Mouse (Mus musculus) midbrain, embryonic 11.5 days (tissue): ENCODE results near the gene Kbtbd12. TPM values are rescaled to one million over a fixed set of nuclear protein-coding genes. Genes with fewer than 3 reads are reported as not detected.
A peak's percentile ranks its signal among the peaks of the same experiment; 100 is the strongest.

Source experiments
- ATAC-seq: fragments of 200-750 bp; cut with Nextera tagmentation; 2 replicates; pipeline ENCODE4 v1.8.0; 2017; ENCODE audit warnings: moderate TSS enrichment, moderate library complexity; ENCODE audit not compliant: low FRiP score
- DNase-seq: peaks from one replicate; pipeline ENCODE4 v3.0.0; 2015; ENCODE audit warnings: low spot score; ENCODE audit errors: missing footprints
- H3K27ac ChIP-seq: fragments of 300-500 bp; sonication (generic); 2 replicates; pipeline ENCODE4 v1.5.1; 2014; ENCODE audit warnings: low read depth, low read length
- H3K27me3 ChIP-seq: fragments of 300-500 bp; sonication (generic); 2 replicates; pipeline ENCODE4 v1.6.1; 2014; ENCODE audit warnings: mild to moderate bottlenecking, low read length, moderate library complexity, mixed read lengths; ENCODE audit not compliant: control insufficient read depth, insufficient read depth
- H3K36me3 ChIP-seq: fragments of 300-500 bp; sonication (generic); 2 replicates; pipeline ENCODE4 v1.6.1; 2014; ENCODE audit warnings: mild to moderate bottlenecking, low read length, moderate library complexity, mixed read lengths; ENCODE audit not compliant: control insufficient read depth, insufficient read depth
- H3K4me1 ChIP-seq: fragments of 300-500 bp; sonication (generic); 2 replicates; pipeline ENCODE4 v1.6.1; 2014; ENCODE audit warnings: low read length; ENCODE audit not compliant: control insufficient read depth, insufficient read depth
- H3K4me2 ChIP-seq: fragments of 300-500 bp; sonication (generic); 2 replicates; pipeline ENCODE4 v1.6.1; 2014; ENCODE audit warnings: mild to moderate bottlenecking, moderate library complexity
- H3K4me3 ChIP-seq: fragments of 300-500 bp; sonication (generic); 2 replicates; pipeline ENCODE4 v1.5.1; 2014; ENCODE audit warnings: low read depth, low read length
- H3K9ac ChIP-seq: fragments of 300-500 bp; sonication (generic); 2 replicates; pipeline ENCODE4 v1.6.1; 2014; ENCODE audit warnings: low read length
- H3K9me3 ChIP-seq: fragments of 300-500 bp; sonication (generic); 2 replicates; pipeline ENCODE4 v1.6.1; 2016; ENCODE audit warnings: low read length; ENCODE audit not compliant: control insufficient read depth
- WGBS: fragments of 180-500 bp; shearing (Covaris S2); extraction: QIAGEN DNeasy Blood & Tissue Kit; methylation state at CpG from one replicate; pipeline ENCODE4 v1.1.7; 2014; 5-methylcytosine and 5-hydroxymethylcytosine counted together
- polyA plus RNA-seq: library from polyadenylated mRNA; unstranded; fragments of >200 nt; fragmentation: Nextera tagmentation; extraction: Ambion mirVana; gene quantifications from 2 replicates; pipeline ENCODE4 v1.2.1, GENCODE M21; 2014

Kbtbd12 gene
- polyA plus RNA-seq, 1 experiment from 2014 or later, result not detected

DNA sequence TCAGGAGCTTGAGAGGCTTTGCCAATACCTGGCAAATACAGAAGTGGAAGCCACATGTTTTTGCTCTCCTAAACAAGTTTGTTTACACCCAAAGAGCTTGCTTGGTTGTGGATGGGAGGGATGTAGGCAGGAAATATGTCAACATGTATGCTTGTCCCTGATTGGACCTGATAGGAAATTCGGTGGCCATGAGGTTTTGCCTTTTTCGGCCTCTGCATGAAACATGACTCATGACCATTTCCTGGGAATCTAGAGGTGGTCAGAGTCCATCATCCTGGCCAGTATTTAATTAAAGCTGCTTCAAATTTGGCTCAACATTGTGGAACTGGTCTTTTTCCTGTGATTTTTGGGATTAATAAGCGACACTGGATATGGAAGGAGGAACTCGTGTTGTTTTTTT lies 53.8 kb downstream of the Kbtbd12 start:
- Histone ChIP-seq H3K4me2 (no peak overlapping the region), H3K27ac (no peak overlapping the region), H3K4me3 (no peak overlapping the region), H3K27me3 (no peaks in the 10 kb centered on the region), H3K4me1 (no peaks in the 10 kb centered on the region), H3K9me3 (no peaks in the 10 kb centered on the region), H3K9ac (no peak overlapping the region), H3K36me3 (no peaks in the 10 kb centered on the region)
- DNase-seq, result no peak
- WGBS, result 90% methylated on average over 4 of the region's 4 CpGs
- no peak for ATAC-seq

DNA sequence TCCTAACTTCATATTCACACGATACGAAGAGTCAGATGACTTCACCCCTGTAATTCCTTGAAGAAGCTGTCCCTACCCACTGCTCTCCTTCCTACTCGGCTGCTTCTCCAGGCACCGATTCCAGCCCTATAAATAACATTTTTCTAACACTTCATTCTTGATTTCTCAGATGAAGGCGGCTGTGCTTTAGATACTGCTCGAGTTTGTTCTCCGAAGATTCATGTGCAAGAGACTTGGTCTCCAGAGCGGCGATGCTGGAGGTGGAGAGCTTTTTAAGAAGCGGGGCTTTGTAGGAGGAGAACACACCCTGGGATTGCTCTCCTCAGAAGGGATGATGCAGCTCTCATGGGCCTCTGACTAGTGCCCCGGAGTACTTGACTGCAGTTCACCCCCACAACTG lies 61.3 kb downstream of the Kbtbd12 start:
- WGBS, result 89% methylated on average over 11 of the region's 11 CpGs
- DNase-seq (no peak), ATAC-seq (no peak)
- H3K9ac ChIP-seq, result no peak overlapping the region
- no peaks in the 10 kb centered on the region for H3K27me3 ChIP-seq
- no peaks in the 10 kb centered on the region for H3K36me3 ChIP-seq
- H3K4me2 ChIP-seq, result no peak overlapping the region
- no peak overlapping the region for H3K4me3 ChIP-seq
- H3K9me3 ChIP-seq, result no peaks in the 10 kb centered on the region
- no peak overlapping the region for H3K27ac ChIP-seq
- H3K4me1 ChIP-seq, result no peaks in the 10 kb centered on the region

DNA sequence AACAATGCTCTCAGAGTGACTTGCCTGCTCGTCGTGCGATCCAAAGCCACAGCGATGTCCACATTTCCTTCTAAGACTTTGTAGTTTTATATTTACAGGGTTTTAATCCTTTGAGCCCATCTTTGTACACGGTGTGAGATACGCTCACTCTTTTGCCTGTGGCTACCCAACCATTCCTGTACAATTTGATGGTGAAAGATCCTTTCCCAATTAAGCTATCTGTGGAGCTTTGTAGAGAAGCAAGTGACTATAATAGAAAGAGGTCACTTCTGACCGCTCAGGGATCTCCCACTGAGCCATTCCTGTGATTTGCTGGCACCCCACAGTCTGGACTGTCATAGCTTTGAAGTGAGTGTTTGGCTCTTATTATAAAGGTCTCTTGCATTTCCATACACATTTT lies 71.1 kb downstream of the Kbtbd12 start:
- Histone ChIP-seq H3K4me3 (no peak overlapping the region), H3K4me1 (peaks cover 5% of the 10 kb centered on the region), H3K9ac (no peak overlapping the region), H3K36me3 (no peaks in the 10 kb centered on the region), H3K4me2 (peak overlapping the region; percentile 12), H3K27ac (no peak overlapping the region), H3K9me3 (no peaks in the 10 kb centered on the region), H3K27me3 (peaks cover 11% of the 10 kb centered on the region)
- ATAC-seq (no peak), DNase-seq (peak; percentile 88)
- WGBS, result 2% methylated on average over 7 of the region's 7 CpGs

DNA sequence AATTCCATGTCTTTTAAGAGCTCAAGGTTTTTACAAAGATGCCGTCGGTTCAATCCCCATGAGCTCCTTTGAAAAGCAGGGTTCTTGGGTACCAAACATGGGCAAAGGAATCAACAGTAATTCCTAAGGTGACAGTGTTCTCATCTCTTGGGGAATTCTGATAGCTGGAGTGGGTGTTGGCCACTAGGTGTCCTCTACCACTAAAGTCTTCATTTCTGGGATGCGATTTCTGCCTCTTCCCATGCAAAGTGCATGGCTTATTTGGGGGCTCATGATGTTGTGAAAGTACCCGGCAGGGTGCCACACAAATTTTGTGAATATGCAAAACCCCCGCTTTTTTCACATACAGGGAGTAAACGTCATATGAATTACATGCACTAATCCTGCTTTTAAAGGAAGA lies 72.7 kb downstream of the Kbtbd12 start:
- ATAC-seq, result no peak
- Histone ChIP-seq H3K9ac (no peak overlapping the region), H3K4me2 (no peak overlapping the region), H3K4me1 (peaks cover 5% of the 10 kb centered on the region), H3K27ac (no peak overlapping the region), H3K9me3 (no peaks in the 10 kb centered on the region), H3K27me3 (peaks cover 11% of the 10 kb centered on the region), H3K4me3 (no peak overlapping the region), H3K36me3 (no peaks in the 10 kb centered on the region)
- DNase-seq, result no peak
- WGBS, result 26% methylated on average over 6 of the region's 6 CpGs

DNA sequence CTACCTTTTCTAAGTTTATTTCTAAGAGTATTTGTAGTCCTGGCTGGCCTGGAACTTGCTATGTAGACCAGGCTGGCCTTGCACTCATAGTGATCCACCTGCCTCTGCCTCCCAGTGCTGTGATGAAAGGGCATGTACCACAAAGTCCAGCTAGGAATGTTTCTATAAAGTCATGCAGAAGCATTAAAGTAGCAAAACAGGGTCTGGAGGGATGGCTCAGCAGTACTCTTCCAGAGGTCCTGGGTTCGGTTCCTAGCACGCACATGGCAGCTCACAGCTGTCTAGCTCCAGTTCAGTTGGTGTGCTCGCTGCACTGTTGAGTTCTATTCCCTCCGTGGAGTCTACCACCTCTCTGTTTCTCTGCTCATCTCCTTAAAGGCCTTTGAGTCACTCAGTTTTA lies 77.6 kb downstream of the Kbtbd12 start:
- no peak for DNase-seq

DNA sequence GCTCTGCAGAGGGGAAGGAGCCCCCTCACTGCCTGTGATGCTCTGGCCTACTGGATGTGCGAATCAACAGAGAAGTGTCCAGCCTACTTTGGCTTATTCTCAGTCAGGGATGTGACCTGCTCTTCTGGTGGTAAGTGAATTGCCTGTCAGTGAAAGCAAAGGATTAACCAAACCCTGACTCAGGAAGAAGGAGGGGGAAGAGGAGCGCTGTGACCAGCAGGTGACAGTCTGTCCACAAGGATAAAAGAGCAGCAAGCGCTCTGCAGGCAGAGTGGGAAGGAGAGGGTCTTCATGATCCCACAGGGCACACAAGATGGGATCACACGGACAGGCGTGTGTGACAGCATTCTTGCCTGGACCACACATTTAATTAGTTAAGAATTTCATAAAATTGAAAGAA lies 78.1 kb downstream of the Kbtbd12 start:
- Histone ChIP-seq H3K27me3 (peaks cover 2% of the 10 kb centered on the region; the same call in 1 of the 2 replicates), H3K4me2 (no peak overlapping the region), H3K4me3 (no peak overlapping the region), H3K4me1 (no peaks in the 10 kb centered on the region), H3K36me3 (no peaks in the 10 kb centered on the region), H3K9me3 (no peaks in the 10 kb centered on the region), H3K27ac (no peak overlapping the region), H3K9ac (no peak overlapping the region)
- ATAC-seq (no peak), DNase-seq (no peak)
- 28% methylated on average over 5 of the region's 5 CpGs for WGBS

More for the DNA sequence above, 77.6 kb downstream of the Kbtbd12 start:
- no peaks in the 10 kb centered on the region for H3K36me3 ChIP-seq
- no peak overlapping the region for H3K4me2 ChIP-seq
- ATAC-seq, result no peak
- 93% methylated on average over 4 of the region's 4 CpGs for WGBS
- no peaks in the 10 kb centered on the region for H3K9me3 ChIP-seq
- H3K9ac ChIP-seq, result no peak overlapping the region
- no peak overlapping the region for H3K27ac ChIP-seq
- peaks cover 2% of the 10 kb centered on the region; the same call in 1 of the 2 replicates for H3K27me3 ChIP-seq
- no peaks in the 10 kb centered on the region for H3K4me1 ChIP-seq
- no peak overlapping the region for H3K4me3 ChIP-seq

DNA sequence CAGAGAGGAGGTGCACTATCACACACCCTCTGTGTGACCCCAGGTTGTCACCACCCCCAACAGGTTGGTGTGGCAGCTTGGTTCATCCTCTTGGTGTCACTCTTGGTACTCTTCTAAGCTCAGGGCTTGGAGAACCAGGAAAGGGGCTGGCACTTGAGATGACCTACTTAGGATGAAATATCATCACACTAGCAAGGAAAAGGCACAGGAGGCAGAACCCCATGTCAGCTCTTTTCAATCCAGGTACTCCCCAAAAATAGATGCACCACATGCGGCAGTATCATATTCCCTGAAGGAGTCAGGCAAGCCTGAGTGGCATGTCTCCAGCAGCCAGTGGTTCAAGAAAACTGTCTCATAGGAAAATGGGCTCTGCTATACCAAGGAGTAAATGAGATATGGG lies 79.7 kb downstream of the Kbtbd12 start:
- Histone ChIP-seq H3K4me2 (no peak overlapping the region), H3K27me3 (no peaks in the 10 kb centered on the region), H3K4me3 (no peak overlapping the region), H3K36me3 (no peaks in the 10 kb centered on the region), H3K9ac (no peak overlapping the region), H3K4me1 (no peaks in the 10 kb centered on the region), H3K9me3 (no peaks in the 10 kb centered on the region), H3K27ac (no peak overlapping the region)
- 77% methylated on average over 1 of the region's 1 CpGs for WGBS
- ATAC-seq (no peak), DNase-seq (no peak)

DNA sequence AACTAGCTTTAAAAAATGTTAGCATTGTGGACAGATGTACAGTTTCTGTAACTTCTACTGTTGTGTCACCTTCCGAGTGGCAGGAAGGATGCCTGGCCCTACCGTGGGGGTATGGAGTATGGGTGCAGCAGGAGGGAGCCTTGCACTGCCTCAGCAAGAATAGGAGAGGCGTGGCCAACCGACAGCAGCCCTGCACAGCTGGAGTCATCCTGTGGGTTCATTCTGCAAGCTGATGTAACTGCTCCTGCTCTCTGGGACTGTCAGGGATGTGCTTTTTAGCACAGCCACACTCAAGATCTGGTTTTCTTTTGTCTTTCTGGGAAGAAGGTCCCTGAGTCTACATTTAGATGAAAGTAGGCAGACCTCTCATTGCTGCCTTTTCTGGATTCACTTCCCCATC lies 80.2 kb downstream of the Kbtbd12 start:
- 18% methylated on average over 4 of the region's 4 CpGs for WGBS
- DNase-seq, result no peak
- H3K9ac ChIP-seq, result no peak overlapping the region

DNA sequence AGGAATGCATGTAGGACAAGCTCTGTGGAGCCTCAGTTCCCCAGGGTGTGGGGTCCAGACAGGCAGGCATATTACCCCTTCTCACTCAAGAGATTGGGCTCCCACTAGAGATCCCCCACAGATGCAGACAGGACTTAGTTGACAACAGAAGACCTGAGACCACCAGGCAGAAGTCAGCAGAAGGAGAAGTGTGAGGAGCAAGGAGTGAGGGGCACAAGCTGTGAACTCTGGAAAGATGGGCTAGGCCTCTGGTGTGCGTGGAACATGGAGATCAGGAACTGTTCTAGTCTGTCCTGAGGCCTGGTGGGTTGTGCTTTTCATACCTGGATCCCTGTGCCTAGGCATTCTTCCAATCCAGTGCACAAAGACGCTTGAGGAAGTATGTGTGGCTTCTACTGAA lies 87.8 kb downstream of the Kbtbd12 start:
- Histone ChIP-seq H3K36me3 (no peaks in the 10 kb centered on the region), H3K4me2 (no peak overlapping the region), H3K27ac (no peak overlapping the region), H3K9ac (no peak overlapping the region), H3K27me3 (peaks cover 2% of the 10 kb centered on the region), H3K4me3 (no peak overlapping the region), H3K9me3 (no peaks in the 10 kb centered on the region), H3K4me1 (peaks cover 8% of the 10 kb centered on the region)
- ATAC-seq, result no peak
- DNase-seq, result no peak
- 91% methylated on average over 2 of the region's 2 CpGs for WGBS

More for the DNA sequence above, 80.2 kb downstream of the Kbtbd12 start:
- Histone ChIP-seq H3K27me3 (no peaks in the 10 kb centered on the region), H3K9me3 (no peaks in the 10 kb centered on the region), H3K4me2 (no peak overlapping the region), H3K4me3 (no peak overlapping the region), H3K27ac (no peak overlapping the region), H3K4me1 (no peaks in the 10 kb centered on the region), H3K36me3 (no peaks in the 10 kb centered on the region)
- no peak for ATAC-seq
